Mouse (Mus musculus) stomach, embryonic 15.5 days (tissue): ENCODE results near the gene Irx5. TPM values are rescaled to one million over a fixed set of nuclear protein-coding genes. Genes with fewer than 3 reads are reported as not detected.

ENCODE experiments used
- ATAC-seq: fragments of 200-750 bp; cut with Nextera tagmentation; 2 replicates; pipeline ENCODE4 v1.8.0; 2017; ENCODE audit warnings: low read depth, moderate number of reproducible peaks, moderate TSS enrichment; ENCODE audit not compliant: insufficient read depth, low FRiP score
- H3K27ac ChIP-seq: fragments of 300-500 bp; sonication (generic); 2 replicates; pipeline ENCODE4 v1.5.1; 2015; ENCODE audit warnings: mild to moderate bottlenecking, inconsistent platforms
- H3K27me3 ChIP-seq: fragments of 300-500 bp; sonication (generic); replicated peaks from 2 replicates; pipeline ENCODE4 v1.6.1; 2015; ENCODE audit warnings: inconsistent platforms
- H3K36me3 ChIP-seq: fragments of 300-500 bp; sonication (generic); 2 replicates; pipeline ENCODE4 v1.6.1; 2015; ENCODE audit warnings: inconsistent platforms
- H3K4me1 ChIP-seq: fragments of 300-500 bp; sonication (generic); 2 replicates; pipeline ENCODE4 v1.6.1; 2015; ENCODE audit warnings: inconsistent platforms
- H3K4me2 ChIP-seq: fragments of 300-500 bp; sonication (generic); 2 replicates; pipeline ENCODE4 v1.6.1; 2015; ENCODE audit warnings: mild to moderate bottlenecking, inconsistent platforms
- H3K4me3 ChIP-seq: fragments of 300-500 bp; sonication (generic); replicated peaks from 2 replicates; pipeline ENCODE4 v1.5.1; 2015; ENCODE audit warnings: inconsistent platforms
- H3K9ac ChIP-seq: fragments of 300-500 bp; sonication (generic); 2 replicates; pipeline ENCODE4 v1.6.1; 2015; ENCODE audit warnings: inconsistent platforms
- H3K9me3 ChIP-seq: fragments of 300-500 bp; sonication (generic); 2 replicates; pipeline ENCODE4 v1.6.1; 2016; ENCODE audit warnings: inconsistent platforms
- WGBS: fragments of 180-500 bp; shearing (Covaris S2); methylation state at CpG from one replicate; pipeline ENCODE4 v1.1.7; 2015; 5-methylcytosine and 5-hydroxymethylcytosine counted together
- polyA plus RNA-seq: library from polyadenylated mRNA; unstranded; fragments of >200 nt; fragmentation: Nextera tagmentation; extraction: Ambion mirVana; gene quantifications from 2 replicates; pipeline ENCODE4 v1.2.1, GENCODE M21; 2015

The Irx5 gene
- polyA plus RNA-seq, 1 experiment from 2014 or later: 3.5 TPM

DNA sequence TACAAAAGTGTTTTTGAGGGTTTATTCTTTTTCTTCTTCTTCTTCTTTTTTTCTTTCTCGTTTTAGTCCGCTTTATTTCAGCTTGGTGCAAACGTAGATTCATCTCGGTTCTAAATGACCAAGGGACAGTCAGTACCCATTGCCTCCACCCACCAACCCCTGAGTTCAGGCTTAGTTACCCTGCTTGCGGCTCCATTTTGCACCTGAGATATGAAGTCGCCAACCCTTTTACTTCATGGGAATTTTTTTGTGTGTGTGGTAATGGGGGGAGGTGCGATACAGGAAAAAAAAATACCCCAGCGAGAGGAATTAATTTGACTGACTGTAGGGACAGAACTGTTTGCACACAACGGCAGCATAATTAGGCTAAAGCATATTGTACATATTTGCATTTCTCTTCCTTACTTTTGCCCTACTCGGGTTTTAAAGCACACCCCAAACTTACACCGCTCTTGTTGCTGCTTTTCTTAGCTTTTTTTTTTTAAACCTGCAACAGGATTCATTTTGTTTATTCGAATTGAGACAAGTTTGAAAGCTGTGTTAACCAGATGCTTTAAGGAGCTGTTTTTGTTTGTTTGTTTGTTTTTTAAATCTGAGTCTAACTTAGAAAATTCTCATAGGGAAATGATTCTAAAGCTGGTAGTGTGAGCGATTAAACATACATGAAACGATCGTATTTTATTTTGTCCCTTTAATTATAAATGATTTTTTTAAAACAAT is 5.1 kb downstream of the Irx5 start:
- H3K4me1 ChIP-seq: peaks cover 34% of the 10 kb centered on the region
- 8% methylated on average over 15 of the region's 15 CpGs for WGBS
- 0 out of 2 replicates have a peak overlapping the region, but pooled peaks have one; percentile 5 for H3K4me3 ChIP-seq
- 0 out of 2 replicates have a peak overlapping the region, but pooled peaks have one; percentile 0 for H3K27ac ChIP-seq
- no peaks in the 10 kb centered on the region for H3K36me3 ChIP-seq
- no peak for ATAC-seq
- peaks cover 88% of the 10 kb centered on the region for H3K27me3 ChIP-seq
- no peaks in the 10 kb centered on the region for H3K9me3 ChIP-seq
- H3K9ac ChIP-seq: no peak overlapping the region
- peak overlapping the region; percentile 29; the same call in 1 of the 2 replicates for H3K4me2 ChIP-seq

DNA sequence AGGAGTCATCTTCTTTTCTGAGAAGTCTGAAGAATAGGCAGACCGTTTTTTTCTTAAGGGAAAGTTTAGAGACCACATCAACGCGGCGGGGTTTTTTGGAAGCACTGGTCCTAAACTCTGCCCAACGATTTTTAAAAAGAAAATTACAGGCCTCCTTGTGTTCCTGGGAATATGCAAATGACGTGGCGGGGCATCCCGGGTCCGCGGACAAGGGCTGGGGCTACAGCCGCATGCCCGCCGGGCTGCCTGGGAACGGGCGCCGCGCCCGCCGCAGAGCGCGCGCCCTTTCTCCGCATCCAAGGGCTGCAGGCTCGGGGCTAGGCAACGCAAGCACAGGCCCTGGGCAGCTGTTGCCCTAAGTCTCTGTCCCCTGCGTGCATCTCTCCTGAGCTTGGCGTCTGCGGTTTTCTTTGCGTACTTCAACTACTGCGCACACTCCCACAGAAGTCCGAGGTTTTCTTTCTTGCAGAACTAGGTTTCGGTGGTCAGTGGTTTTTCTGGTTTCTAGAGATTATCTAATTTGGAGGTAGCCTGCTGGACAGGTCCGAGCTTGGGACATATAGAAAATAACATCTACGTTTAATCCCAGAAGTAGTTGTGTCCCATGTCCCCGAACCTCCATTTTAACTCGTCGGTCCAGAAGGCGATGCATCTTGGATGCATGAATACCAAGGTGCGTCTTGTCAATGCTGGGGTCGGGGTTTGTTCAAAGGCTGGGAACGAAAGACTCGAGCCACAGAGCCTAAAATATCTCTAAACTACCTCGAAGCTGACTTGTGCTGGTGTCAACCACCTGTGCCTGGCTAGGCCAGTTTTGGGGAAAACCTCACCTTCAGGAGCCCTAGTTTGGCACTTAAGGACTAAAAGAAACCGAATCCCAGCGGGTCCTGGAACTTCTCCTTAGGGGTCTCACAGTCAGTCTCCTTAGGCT is 6.1 kb downstream of the Irx5 start:
- no peak for ATAC-seq
- peaks cover 24% of the 10 kb centered on the region for H3K4me1 ChIP-seq
- H3K4me2 ChIP-seq: peak overlapping the region; percentile 29
- H3K9me3 ChIP-seq: no peaks in the 10 kb centered on the region
- no peaks in the 10 kb centered on the region for H3K36me3 ChIP-seq
- H3K9ac ChIP-seq: no peak overlapping the region
- H3K27me3 ChIP-seq: peaks cover 88% of the 10 kb centered on the region
- WGBS: 4% methylated on average over 45 of the region's 45 CpGs
- no peak overlapping the region for H3K27ac ChIP-seq
- H3K4me3 ChIP-seq: peak overlapping the region; percentile 12; the same call in 1 of the 2 replicates

DNA sequence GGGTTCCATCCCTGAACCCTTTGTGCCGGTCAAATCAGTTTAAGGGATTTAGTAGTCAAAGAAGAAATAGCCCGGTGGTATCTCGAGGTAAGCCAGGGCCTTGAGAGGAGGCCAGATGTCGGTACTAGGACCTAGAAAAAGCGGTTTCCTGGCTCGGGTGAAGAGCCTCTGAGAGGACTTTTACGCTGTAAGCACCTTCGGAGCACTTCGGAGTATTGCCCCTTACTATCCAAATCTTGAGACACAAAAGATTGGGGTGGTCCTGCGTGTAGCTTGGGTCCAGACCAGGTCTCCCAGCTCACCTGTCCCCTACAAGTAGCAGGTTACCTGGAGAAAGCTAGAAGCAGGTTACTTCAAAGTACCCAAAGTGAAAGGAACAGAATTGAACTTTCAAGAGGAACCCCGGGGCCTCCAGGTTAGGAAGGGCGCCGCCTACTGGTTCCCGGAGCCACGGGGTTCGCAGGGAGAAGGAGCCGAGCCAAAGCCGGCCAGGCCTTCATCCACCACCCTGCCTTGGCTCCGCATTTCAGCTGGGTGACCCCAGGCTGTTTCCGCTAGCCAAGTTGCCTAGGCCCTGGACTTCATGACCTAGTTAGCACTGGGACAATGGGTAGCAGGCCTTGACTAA is 6.8 kb downstream of the Irx5 start:
- H3K27me3 ChIP-seq: peaks cover 86% of the 10 kb centered on the region
- no peak overlapping the region for H3K9ac ChIP-seq
- no peaks in the 10 kb centered on the region for H3K9me3 ChIP-seq
- no peak overlapping the region for H3K27ac ChIP-seq
- peak overlapping the region; percentile 29 for H3K4me2 ChIP-seq
- ATAC-seq: no peak
- H3K36me3 ChIP-seq: no peaks in the 10 kb centered on the region
- peaks cover 24% of the 10 kb centered on the region for H3K4me1 ChIP-seq
- no peak overlapping the region for H3K4me3 ChIP-seq
- 6% methylated on average over 20 of the region's 20 CpGs for WGBS

DNA sequence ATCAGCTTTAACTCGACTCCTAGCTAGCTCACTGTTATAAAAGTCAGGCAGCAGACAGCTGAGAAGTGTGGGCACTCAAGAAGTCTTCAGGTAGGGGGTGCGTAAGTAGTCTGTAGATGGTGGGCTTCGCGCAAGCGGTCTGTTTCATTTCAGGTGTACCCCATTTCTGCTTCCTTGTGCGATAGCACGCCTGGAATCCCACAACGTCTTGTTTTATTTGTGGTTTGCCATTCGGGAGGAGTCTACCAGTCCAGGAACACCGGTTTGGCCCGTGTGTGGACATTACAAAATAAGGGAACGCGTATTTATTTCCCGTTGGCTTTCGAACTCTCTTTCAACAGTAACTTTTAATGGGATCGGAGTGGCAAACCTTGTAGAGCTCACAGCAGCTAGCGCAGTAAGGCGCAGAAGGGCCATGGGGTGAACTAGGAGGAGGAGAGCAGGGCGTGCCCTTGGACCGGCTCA is 7.4 kb downstream of the Irx5 start:
- Histone ChIP-seq H3K4me2 (peak overlapping the region; percentile 29; the same call in 1 of the 2 replicates), H3K27ac (no peak overlapping the region), H3K9me3 (no peaks in the 10 kb centered on the region), H3K4me3 (no peak overlapping the region), H3K4me1 (peaks cover 20% of the 10 kb centered on the region), H3K9ac (no peak overlapping the region), H3K36me3 (no peaks in the 10 kb centered on the region), H3K27me3 (peaks cover 80% of the 10 kb centered on the region)
- 15% methylated on average over 20 of the region's 20 CpGs for WGBS
- ATAC-seq: no peak

DNA sequence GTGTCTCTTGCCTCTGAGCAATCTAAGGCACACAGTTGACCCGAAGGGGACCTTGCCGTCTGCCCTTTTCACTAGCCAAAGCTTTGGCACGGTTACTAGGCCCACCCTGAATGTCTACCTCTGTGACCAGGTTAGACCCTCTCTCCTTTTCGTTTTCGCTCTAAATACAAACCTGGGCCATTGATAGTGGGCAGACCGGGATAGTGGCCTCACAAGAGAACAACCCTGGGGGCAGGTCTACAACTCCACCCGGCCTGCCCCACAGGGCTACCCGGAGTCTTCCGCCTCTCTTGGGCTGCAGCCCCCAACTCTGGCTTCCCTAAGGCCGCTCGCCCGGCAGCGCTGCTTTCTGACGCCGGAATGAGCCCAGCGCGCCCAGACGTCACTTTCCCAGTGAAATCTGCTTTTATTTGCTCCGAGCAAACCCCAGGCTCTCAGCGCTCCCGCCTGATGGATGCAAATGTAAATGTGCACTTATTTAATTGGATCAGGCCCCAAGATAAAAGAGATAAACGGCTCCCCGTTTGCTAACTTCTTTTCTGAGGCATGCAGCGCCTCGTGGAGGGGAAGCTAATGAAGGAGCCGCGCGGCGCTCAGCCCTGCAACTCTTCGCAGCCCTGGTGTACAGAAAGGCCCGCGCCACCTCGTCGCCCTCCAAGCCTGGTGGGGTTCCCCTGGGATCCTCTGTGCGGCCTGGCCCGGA is 8.0 kb downstream of the Irx5 start:
- Histone ChIP-seq H3K9ac (no peak overlapping the region), H3K27ac (no peak overlapping the region), H3K4me3 (peak overlapping the region; percentile 3; the same call in 1 of the 2 replicates), H3K9me3 (no peaks in the 10 kb centered on the region), H3K4me1 (peaks cover 15% of the 10 kb centered on the region), H3K27me3 (peaks cover 80% of the 10 kb centered on the region), H3K4me2 (peak overlapping the region; percentile 11), H3K36me3 (no peaks in the 10 kb centered on the region)
- WGBS: 2% methylated on average over 36 of the region's 36 CpGs
- no peak for ATAC-seq

DNA sequence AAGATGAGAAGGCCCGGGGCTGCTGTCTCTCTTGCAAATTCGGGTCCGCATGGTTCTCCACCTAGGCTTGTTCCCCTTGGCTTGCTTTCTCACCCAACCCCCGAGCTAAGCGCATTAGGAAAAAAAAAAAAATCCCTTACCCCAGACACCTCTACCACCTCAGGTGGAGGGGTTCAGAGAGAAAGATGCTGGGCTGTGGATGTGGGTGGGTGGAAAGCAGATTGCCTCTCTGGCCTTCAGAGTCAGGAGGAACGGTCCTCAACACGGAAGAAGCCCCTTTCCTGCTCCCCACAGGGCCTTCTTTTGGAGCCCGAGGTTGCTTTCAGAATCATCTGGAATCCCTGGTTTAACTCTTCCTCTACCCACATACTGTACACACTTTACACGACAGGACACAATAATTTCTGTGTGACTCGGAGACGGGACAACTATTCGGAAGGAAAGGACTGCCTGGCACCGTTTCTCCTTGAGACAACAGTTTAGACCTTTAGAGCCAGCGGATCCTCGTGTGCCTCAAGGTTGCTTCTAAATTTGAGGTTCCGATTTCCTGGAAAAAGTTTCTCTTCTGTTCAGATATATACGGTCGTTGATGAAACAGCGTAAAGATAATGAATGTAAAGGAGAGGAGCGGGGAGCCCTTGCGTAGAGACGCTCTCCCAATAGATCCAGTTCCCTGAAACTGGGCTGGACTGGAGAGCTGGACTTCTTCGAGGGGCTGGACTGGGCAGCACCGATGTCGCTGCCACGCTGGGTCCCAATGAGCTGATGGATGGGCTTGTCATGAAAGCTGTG is 8.7 kb downstream of the Irx5 start:
- H3K9me3 ChIP-seq: no peaks in the 10 kb centered on the region
- peak overlapping the region; percentile 27 for H3K4me2 ChIP-seq
- H3K4me3 ChIP-seq: peak overlapping the region; percentile 3; the same call in 1 of the 2 replicates
- peaks cover 77% of the 10 kb centered on the region for H3K27me3 ChIP-seq
- WGBS: 13% methylated on average over 26 of the region's 26 CpGs
- no peak overlapping the region for H3K9ac ChIP-seq
- ATAC-seq: no peak
- no peak overlapping the region for H3K27ac ChIP-seq
- H3K4me1 ChIP-seq: peaks cover 14% of the 10 kb centered on the region; the same call in 1 of the 2 replicates
- no peaks in the 10 kb centered on the region for H3K36me3 ChIP-seq

DNA sequence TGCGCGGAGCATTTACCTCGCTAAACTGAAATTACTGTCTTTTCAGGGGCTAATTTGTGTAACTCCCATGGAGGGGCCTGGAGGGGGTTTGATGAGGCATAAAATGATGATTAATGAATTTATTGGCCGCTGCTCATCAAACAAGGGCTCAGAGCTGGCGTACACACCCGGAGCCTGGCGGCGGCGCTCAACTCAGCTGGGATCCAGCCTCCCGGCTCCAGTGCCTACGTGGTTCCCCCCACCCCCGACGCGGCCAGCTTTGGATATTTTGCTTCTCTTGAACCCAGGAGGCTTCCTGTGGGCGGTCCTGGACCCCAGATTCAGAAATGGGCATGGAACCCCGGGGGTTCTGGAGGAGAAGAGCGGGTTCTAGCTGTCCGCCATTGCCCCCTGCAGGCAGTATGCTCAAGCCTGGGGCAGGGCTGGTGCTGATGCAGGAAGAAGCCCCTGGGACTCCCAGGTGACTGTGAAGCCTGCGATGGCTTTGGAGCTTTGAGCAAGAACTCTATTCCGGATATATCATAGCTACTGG is 9.4 kb downstream of the Irx5 start:
- no peak for ATAC-seq
- Histone ChIP-seq H3K4me2 (peak overlapping the region; percentile 27), H3K9me3 (no peaks in the 10 kb centered on the region), H3K27me3 (peaks cover 72% of the 10 kb centered on the region), H3K36me3 (no peaks in the 10 kb centered on the region), H3K4me3 (no peak overlapping the region), H3K27ac (no peak overlapping the region), H3K9ac (no peak overlapping the region), H3K4me1 (peaks cover 14% of the 10 kb centered on the region; the same call in 1 of the 2 replicates)
- 8% methylated on average over 20 of the region's 20 CpGs for WGBS

DNA sequence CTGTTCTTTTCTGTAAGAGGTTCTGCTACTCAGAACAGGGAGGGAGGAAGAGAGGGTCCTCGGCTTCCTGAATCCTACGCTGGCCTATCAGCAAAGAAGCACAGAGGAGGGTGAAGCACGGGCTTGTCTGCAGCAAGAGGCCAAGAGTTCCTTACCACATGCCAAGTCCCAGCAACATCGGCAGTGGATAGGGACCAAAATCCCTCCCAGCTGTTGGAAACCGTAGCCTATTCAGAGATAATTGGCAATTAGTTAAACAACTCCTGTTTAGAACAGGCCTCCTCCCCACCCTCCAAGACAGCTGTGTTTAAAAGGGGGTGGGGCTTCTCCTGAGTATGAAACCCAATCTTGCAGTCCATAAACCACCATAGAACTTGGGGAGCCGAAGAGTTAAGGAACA is 22.1 kb downstream of the Irx5 start:
- no peak; the same call in 1 of the 2 replicates for ATAC-seq
- WGBS: 27% methylated on average over 6 of the region's 6 CpGs

DNA sequence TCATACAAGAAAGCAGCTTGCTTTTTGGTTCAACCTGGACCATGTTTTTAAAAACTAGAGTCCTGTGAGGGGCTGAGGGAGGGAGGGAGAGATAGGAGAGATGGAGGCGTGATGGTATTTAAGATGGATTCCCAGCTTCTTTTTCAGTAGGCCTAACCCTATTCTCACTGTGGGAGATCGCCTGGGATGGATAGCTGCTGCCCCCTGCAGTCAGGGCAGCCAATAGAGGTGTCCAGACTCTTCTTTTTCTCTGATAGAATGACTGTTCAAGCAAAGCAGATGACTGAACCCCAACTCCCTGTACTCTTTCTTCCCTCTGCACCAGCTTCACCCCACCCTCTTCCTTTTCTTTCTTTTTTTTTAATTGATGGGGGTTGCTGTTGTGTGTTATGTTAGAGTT is 23.1 kb downstream of the Irx5 start:
- Histone ChIP-seq H3K27me3 (peaks cover 13% of the 10 kb centered on the region; the same call in 1 of the 2 replicates), H3K4me1 (no peaks in the 10 kb centered on the region), H3K36me3 (no peaks in the 10 kb centered on the region), H3K4me2 (no peak overlapping the region), H3K27ac (no peak overlapping the region), H3K9ac (no peak overlapping the region), H3K4me3 (no peak overlapping the region), H3K9me3 (no peaks in the 10 kb centered on the region)
- WGBS: 46% methylated on average over 2 of the region's 2 CpGs
- no peak for ATAC-seq

More for the DNA sequence above, 22.1 kb downstream of the Irx5 start:
- Histone ChIP-seq H3K4me2 (no peak overlapping the region), H3K4me1 (no peaks in the 10 kb centered on the region), H3K27me3 (peaks cover 18% of the 10 kb centered on the region; the same call in 1 of the 2 replicates), H3K9ac (no peak overlapping the region), H3K36me3 (no peaks in the 10 kb centered on the region), H3K4me3 (no peak overlapping the region), H3K27ac (no peak overlapping the region), H3K9me3 (no peaks in the 10 kb centered on the region)

DNA sequence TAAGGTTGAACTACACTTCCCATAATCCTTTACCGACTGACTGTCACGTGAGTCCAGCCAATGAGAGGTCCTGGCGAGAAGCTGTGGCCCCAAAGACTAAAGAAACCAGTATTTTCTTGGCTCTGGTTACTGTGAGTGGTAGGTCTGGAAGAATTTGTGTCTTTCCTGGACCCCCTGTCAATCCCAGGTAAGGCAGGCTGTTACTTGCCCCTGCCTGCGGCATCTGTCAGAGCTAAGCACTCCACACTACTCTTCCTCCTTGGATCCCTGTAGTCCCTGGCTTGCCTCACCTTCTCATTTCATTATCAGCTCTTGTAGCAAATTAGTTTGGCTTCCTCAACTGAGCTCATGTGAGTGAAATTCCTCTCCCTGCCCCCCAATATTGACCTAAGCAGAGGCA is 30.5 kb downstream of the Irx5 start:
- ATAC-seq: no peak
- H3K27ac ChIP-seq: no peak overlapping the region
- H3K4me1 ChIP-seq: no peaks in the 10 kb centered on the region
- 74% methylated on average over 4 of the region's 4 CpGs for WGBS
- H3K9ac ChIP-seq: no peak overlapping the region
- H3K4me2 ChIP-seq: no peak overlapping the region
- no peaks in the 10 kb centered on the region for H3K36me3 ChIP-seq
- no peak overlapping the region for H3K4me3 ChIP-seq
- H3K9me3 ChIP-seq: no peaks in the 10 kb centered on the region
- no peaks in the 10 kb centered on the region for H3K27me3 ChIP-seq
